Mouse (Mus musculus) midbrain, postnatal 0 days (tissue): ENCODE measurements around the gene Gps2. TPM values are rescaled to one million over a fixed set of nuclear protein-coding genes. Genes with fewer than 3 reads are reported as not detected.
"Not testable (repeated sequence)": the region's sequence is repeated elsewhere in the genome, so short reads cannot be mapped to it uniquely, and the experiment has no call there.

Source experiments
- ATAC-seq: fragments of 200-750 bp; cut with Nextera tagmentation; 2 replicates; pipeline ENCODE4 v1.8.0; 2017; ENCODE audit warnings: moderate number of reproducible peaks, mild to moderate bottlenecking, moderate TSS enrichment, moderate library complexity; ENCODE audit not compliant: low FRiP score
- DNase-seq: peaks from one replicate; pipeline ENCODE4 v3.0.0-alpha.2; 2015; ENCODE audit warnings: low spot score
- H3K27ac ChIP-seq: fragments of 300-500 bp; sonication (generic); 2 replicates; pipeline ENCODE4 v1.5.1; 2014; ENCODE audit warnings: low read depth, mild to moderate bottlenecking, low read length, mixed read lengths
- H3K27me3 ChIP-seq: fragments of 300-500 bp; sonication (generic); 2 replicates; pipeline ENCODE4 v1.6.1; 2014; ENCODE audit warnings: low read length, control low read depth, mixed read lengths; ENCODE audit not compliant: insufficient read depth
- H3K36me3 ChIP-seq: fragments of 300-500 bp; sonication (generic); 2 replicates; pipeline ENCODE4 v1.6.1; 2014; ENCODE audit warnings: low read length, control low read depth, mixed read lengths; ENCODE audit not compliant: insufficient read depth
- H3K4me1 ChIP-seq: fragments of 300-500 bp; sonication (generic); 2 replicates; pipeline ENCODE4 v1.6.1; 2014; ENCODE audit warnings: mild to moderate bottlenecking, control low read depth, antibody characterized with exemption, low read length, mixed read lengths; ENCODE audit not compliant: insufficient read depth
- H3K4me2 ChIP-seq: fragments of 300-500 bp; sonication (generic); 2 replicates; pipeline ENCODE4 v1.6.1; 2014; ENCODE audit warnings: low read depth, mild to moderate bottlenecking, low read length, mixed read lengths; ENCODE audit not compliant: poor library complexity, severe bottlenecking
- H3K4me3 ChIP-seq: fragments of 300-500 bp; sonication (generic); 2 replicates; pipeline ENCODE4 v1.5.1; 2014; ENCODE audit warnings: low read depth, mild to moderate bottlenecking, low read length, moderate library complexity
- H3K9ac ChIP-seq: fragments of 300-500 bp; sonication (generic); replicated peaks from 2 replicates; pipeline ENCODE4 v1.6.1; 2014; ENCODE audit warnings: mild to moderate bottlenecking, low read length, moderate library complexity, mixed read lengths; ENCODE audit not compliant: poor library complexity, severe bottlenecking
- H3K9me3 ChIP-seq: fragments of 300-500 bp; sonication (generic); 2 replicates; pipeline ENCODE4 v1.6.1; 2016; ENCODE audit warnings: low read length, control low read depth
- CTCF ChIP-seq: IDR thresholded peaks from 2 replicates; pipeline ENCODE4 v1.5.1; 2016; ENCODE audit warnings: antibody characterized with exemption, mild to moderate bottlenecking
- WGBS: fragments of 180-500 bp; shearing (Covaris S2); extraction: QIAGEN DNeasy Blood & Tissue Kit; methylation state at CpG from one replicate; pipeline ENCODE4 v1.1.7; 2014; 5-methylcytosine and 5-hydroxymethylcytosine counted together
- polyA plus RNA-seq: library from polyadenylated mRNA; unstranded; fragments of >200 nt; fragmentation: Nextera tagmentation; extraction: Ambion mirVana; gene quantifications from 2 replicates; pipeline ENCODE4 v1.2.1, GENCODE M21; 2015
- total RNA-seq: library from RNA; depleted of rRNA; stranded (reverse); fragments of >200 nt; gene quantifications from 2 replicates; pipeline ENCODE4 v1.2.3, GENCODE M21; 2014

The Gps2 gene
- total and polyA plus RNA-seq, 2 experiments from 2014 or later, result 47.6 to 60.3 TPM

GRCm38 (mm10) chr11:69911701-69912100 lies 2.0 kb upstream of the Gps2 start:
- no peak overlapping the region for H3K9ac ChIP-seq
- H3K36me3 ChIP-seq, result peaks cover 82% of the 10 kb centered on the region
- no peaks in the 10 kb centered on the region for H3K9me3 ChIP-seq
- H3K4me1 ChIP-seq, result peaks cover 7% of the 10 kb centered on the region; the same call in 1 of the 2 replicates
- WGBS, result 93% methylated on average over 5 of the region's 6 CpGs
- no peak for ATAC-seq
- no peak overlapping the region for H3K4me2 ChIP-seq
- no peak overlapping the region for H3K4me3 ChIP-seq
- no peaks in the 10 kb centered on the region for H3K27me3 ChIP-seq
- no peak for TF ChIP-seq CTCF
- no peak for DNase-seq
- H3K27ac ChIP-seq, result no peak overlapping the region

- DNase-seq, result no peak
- no peaks in the 10 kb centered on the region for H3K27me3 ChIP-seq
- H3K4me1 ChIP-seq, result peaks cover 7% of the 10 kb centered on the region; the same call in 1 of the 2 replicates
- H3K4me2 ChIP-seq, result peak overlapping the region; percentile 97
- H3K4me3 ChIP-seq, result peak overlapping the region; percentile 79
- 0 out of 2 replicates have a peak overlapping the region, but pooled peaks have one; percentile 13 for H3K9ac ChIP-seq
- H3K27ac ChIP-seq, result peak overlapping the region; percentile 87; the same call in 1 of the 2 replicates
- peaks cover 77% of the 10 kb centered on the region for H3K36me3 ChIP-seq
- ATAC-seq, result 0 out of 2 replicates have a peak, but pooled peaks have one; percentile 4
- 80% methylated on average over 15 of the region's 15 CpGs for WGBS
- no peaks in the 10 kb centered on the region for H3K9me3 ChIP-seq
- TF ChIP-seq CTCF, result no peak
Observed at GRCm38 (mm10) chr11:69912716-69913530, 765 bp upstream of the Gps2 start.

GRCm38 (mm10) chr11:69914372-69914764 lies 680 bp downstream of the Gps2 start:
- 0 out of 2 replicates have a peak, but pooled peaks have one; percentile 6 for ATAC-seq
- Histone ChIP-seq H3K27ac (peak overlapping the region; percentile 87), H3K36me3 (peaks cover 67% of the 10 kb centered on the region), H3K4me1 (peaks cover 9% of the 10 kb centered on the region), H3K4me3 (peak overlapping the region; percentile 79), H3K9me3 (no peaks in the 10 kb centered on the region), H3K27me3 (no peaks in the 10 kb centered on the region), H3K4me2 (peak overlapping the region; percentile 97), H3K9ac (peak overlapping the region; percentile 82)
- TF ChIP-seq CTCF, result no peak
- 1% methylated on average over 17 of the region's 17 CpGs for WGBS
- no peak for DNase-seq

- Histone ChIP-seq H3K27ac (no peak overlapping the region), H3K4me1 (peaks cover 12% of the 10 kb centered on the region), H3K36me3 (peaks cover 61% of the 10 kb centered on the region), H3K9me3 (no peaks in the 10 kb centered on the region), H3K4me2 (peak overlapping the region; percentile 97), H3K4me3 (peak overlapping the region; percentile 79), H3K9ac (peak overlapping the region; percentile 13; the same call in 1 of the 2 replicates), H3K27me3 (no peaks in the 10 kb centered on the region)
- no peak for ATAC-seq
- no peak for TF ChIP-seq CTCF
- WGBS, result 40% methylated on average over 9 of the region's 9 CpGs
- no peak for DNase-seq
Observed at GRCm38 (mm10) chr11:69914917-69915430, 1.3 kb downstream of the Gps2 start.

- 74% methylated on average over 5 of the region's 5 CpGs for WGBS
- no peak for ATAC-seq
- TF ChIP-seq CTCF, result peak; percentile 18; the same call in 1 of the 2 replicates
Observed at GRCm38 (mm10) chr11:69915667-69916627, 2.3 kb downstream of the Gps2 start.

GRCm38 (mm10) chr11:69916652-69917378 lies 3.1 kb downstream of the Gps2 start:
- not testable (repeated sequence) for H3K27ac ChIP-seq, H3K27me3 ChIP-seq, H3K9ac ChIP-seq, H3K9me3 ChIP-seq, H3K4me3 ChIP-seq, DNase-seq, ATAC-seq, H3K4me2 ChIP-seq
- Histone ChIP-seq H3K36me3 (peaks cover 42% of the 10 kb centered on the region), H3K4me1 (peaks cover 12% of the 10 kb centered on the region)
- 63% methylated on average over 6 of the region's 7 CpGs for WGBS

More at GRCm38 (mm10) chr11:69915667-69916627, 2.3 kb downstream of the Gps2 start:
- no peaks in the 10 kb centered on the region for H3K9me3 ChIP-seq
- DNase-seq, result no peak
- H3K4me3 ChIP-seq, result no peak overlapping the region
- peaks cover 51% of the 10 kb centered on the region for H3K36me3 ChIP-seq
- H3K27ac ChIP-seq, result no peak overlapping the region
- H3K4me2 ChIP-seq, result no peak overlapping the region
- H3K9ac ChIP-seq, result no peak overlapping the region
- H3K4me1 ChIP-seq, result peaks cover 12% of the 10 kb centered on the region
- no peaks in the 10 kb centered on the region for H3K27me3 ChIP-seq
